Mouse (Mus musculus) lung, postnatal 0 days (tissue): ENCODE data around the gene Ergic1.

ENCODE experiments used
- CTCF ChIP-seq: IDR thresholded peaks from 2 replicates; pipeline ENCODE4 v1.5.1; 2016; ENCODE audit warnings: antibody characterized with exemption, mild to moderate bottlenecking
- EP300 ChIP-seq: IDR thresholded peaks from 2 replicates; pipeline ENCODE4 v1.6.1; 2016; ENCODE audit warnings: antibody characterized with exemption, mild to moderate bottlenecking, control low read depth

DNA sequence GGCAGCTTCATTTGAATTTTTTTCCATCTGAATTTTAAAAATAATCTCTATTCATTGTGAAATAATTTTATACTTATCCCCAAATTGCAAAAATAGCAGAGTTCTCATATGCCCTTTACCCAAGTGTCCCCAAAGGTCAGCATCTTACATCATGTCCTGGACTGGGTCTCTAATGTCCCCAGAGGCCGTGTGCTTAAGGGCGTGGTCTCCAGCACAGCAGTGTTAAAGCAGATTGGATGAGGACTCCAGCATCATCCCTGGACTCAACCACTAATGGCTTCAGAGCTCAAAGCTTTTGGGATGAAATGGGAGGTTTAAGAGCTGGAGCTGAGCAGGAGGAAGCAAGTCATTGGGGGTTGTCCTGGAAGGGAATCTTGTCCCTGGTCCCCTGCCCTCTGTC, 45.2 kb downstream of the Ergic1 start:
- TF ChIP-seq CTCF = no peak
- TF ChIP-seq EP300 = no peak
